Comparison of ENCODE assay signal across 11 mouse cellular contexts in the genomic region with DNA sequence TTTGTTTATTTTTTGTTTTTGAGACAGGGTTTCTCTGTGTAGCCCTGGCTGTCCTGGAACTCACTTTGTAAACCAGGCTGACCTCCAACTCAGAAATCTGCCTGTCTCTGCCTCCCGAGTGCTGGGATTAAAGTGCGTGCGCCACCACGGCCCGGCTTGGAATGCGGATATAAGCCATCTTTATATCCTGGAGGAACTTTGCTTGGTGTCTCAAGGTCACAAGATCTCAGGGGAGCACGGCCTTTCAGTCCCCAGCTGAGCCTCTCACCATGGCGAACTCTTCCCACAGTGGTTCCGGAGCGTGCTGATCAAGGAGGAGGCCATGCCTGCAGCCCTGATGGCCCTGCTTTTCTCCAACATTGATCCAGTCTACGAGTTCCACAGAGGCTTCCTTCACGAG.
"Had no signal": no experiment of that assay in that cellular context is flagged by ENCODE, and none has a peak within 500 bp of the region (broad histone marks: within the 10 kb centered on the region; RNA-seq: fewer than 3 reads in every experiment).

No protein-coding gene starts in this region.

- DNase-seq: gastrocnemius, postnatal 14 days; gastrocnemius, postnatal 36 days; heart, adult 2 months; heart, postnatal 14 days; heart, postnatal 36 days; kidney, adult 11 months; kidney, adult 8-10 months; kidney, postnatal 10 days; kidney, postnatal 25 days; kidney, postnatal 4 days; left cerebral cortex, postnatal 4 days had no signal
